Mouse (Mus musculus): Measurements from ENCODE around the gene Aqp12.

The Aqp12 gene

GRCm38 (mm10) chr1:93015136-93015535, 9.0 kb downstream of the Aqp12 start:
- no peak for DNase-seq (ENCODE audit: low read depth)

DNA sequence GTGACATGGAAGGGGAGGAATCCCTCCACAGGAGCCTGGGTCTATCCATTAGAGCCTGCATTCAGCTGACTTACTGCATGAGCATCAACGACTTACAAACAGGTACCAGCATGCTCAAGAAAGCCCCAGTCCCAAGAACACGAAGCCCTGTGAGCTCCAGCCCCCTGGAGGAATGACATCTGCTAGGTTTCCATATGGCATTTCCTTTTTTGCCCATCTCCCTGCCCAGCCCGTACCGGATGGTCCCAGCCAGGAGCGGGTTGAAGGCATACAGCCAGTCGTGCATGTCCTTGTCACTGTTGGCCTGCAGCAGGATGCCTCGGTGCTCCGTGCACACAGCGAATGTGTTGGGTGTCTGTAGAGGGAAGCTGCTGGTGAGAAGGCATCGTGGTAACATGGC, 12.6 kb downstream of the Aqp12 start:
- no peak for DNase-seq (ENCODE audit: low read depth)

GRCm38 (mm10) chr1:93020602-93021001, 14.5 kb downstream of the Aqp12 start:
- no peak for DNase-seq (ENCODE audit: low read depth)

DNA sequence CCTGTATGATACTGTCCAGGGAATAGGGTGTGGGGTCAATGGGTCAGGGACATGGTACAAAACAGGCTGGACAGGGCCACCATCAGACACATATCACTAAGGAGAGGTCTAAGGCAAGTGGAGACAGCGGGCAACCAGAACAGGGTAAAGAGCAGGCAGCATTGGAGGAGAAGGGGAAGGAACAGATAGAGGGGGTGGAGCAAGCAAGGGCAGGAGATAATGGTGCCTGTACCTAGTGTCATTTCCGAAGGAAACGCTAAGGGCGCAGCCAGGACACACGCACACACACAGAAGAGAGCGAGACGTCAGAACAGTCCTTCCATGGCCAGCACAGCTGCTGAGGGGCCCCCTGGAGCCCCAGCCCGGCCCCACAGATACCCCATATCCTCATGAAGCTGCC, 20.5 kb downstream of the Aqp12 start:
- DNase-seq (ENCODE audit: low read depth): no peak

- no peak for DNase-seq (ENCODE audit: low read depth)
These were observed 23.3 kb downstream of the Aqp12 start for GRCm38 (mm10) chr1:93029387-93029786.

DNA sequence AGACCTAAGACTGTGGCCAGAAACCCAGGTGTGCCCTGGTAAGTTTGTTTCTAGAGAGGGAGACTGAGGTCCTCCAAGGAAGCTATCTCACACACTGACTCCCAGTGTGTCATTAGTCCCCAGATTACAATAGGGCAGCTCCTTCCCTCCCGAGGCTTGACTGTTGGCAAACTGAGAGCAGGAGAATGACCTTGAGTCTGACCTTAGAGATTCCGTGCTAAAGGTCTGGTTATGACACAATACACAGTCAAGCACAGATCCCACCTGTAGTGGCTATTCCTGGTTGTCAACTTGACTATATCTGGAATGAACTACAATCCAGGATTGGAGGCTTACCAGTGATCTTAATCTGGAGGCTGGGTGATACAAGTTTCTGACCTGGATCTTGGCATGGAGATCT, 23.9 kb downstream of the Aqp12 start:
- DNase-seq (ENCODE audit: low read depth): no peak

DNA sequence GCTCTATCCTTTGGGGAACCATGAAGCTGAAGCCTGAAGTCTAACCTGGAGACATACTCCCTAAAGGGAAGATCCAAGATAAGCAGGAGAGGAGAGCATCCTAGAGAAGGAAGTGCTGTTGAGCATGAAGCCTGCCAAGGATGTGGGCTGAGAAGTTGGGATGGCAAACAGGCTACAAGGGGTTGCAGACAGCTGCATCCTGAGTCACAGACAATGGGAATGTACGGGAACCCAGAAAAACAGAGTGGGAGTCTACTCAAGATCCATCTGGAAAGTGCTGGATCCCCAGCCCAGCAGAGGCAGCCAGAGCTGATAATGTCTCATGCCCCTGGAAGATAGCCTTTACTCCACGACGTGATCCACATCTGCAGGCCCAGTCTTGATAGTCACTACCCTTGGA, 25.1 kb downstream of the Aqp12 start:
- no peak for DNase-seq (ENCODE audit: low read depth)

GRCm38 (mm10) chr1:93033989-93034388, 27.9 kb downstream of the Aqp12 start:
- DNase-seq (ENCODE audit: low read depth): peak; percentile 25

GRCm38 (mm10) chr1:93035981-93036380, 29.8 kb downstream of the Aqp12 start:
- DNase-seq (ENCODE audit: low read depth): no peak

DNA sequence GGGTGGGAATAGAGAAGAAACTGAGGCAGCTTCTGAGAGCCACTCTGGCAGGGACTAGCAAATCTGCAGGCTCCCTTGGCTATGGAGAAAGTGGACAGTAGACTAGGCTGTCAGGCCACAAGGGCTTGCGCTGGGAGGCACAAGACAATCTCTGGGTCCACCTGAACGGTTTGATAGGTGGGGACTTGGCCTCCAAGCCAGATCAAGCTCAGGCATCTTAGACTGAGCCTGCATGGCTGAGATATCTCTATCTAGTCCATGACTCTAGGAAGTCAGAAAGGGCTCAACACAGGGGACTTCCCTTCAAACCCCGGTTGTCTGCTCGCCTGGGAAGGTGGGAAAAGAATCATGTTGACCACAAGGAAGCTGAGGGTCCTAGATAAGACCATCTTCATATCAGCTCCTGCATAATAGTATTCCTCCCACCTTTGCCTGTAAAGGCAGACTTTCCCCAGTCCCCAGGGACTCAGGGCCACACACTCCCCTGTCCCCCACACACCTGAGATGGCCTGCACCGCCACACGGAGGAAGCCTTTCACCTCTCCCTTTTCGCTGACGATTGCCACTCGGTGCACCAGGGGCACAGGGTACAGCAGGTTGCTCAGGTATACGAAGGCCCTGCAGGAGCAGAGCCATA, 40.1 kb downstream of the Aqp12 start:
- DNase-seq (ENCODE audit: low read depth): peak; percentile 43

DNA sequence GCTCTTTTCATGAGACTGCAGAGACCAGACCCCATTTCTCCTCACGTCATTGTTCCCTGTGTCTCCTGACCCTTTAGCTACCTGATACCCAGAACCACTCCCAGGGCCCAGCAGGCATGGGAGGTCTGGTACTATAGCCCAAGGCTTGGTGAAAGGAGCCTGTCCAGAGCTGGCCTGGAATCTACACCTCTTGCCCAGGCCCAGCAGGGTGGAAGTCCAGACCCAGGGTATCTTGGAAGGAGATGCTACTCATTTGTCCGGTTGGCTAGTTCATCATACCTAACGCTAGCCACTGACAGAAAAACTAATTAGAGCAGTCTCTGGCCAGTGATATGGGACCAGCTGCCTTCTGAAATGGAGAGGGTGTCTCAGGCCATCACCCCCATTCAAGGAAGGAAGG, 43.9 kb downstream of the Aqp12 start:
- DNase-seq (ENCODE audit: low read depth): no peak

- DNase-seq (ENCODE audit: low read depth): no peak
These were observed 45.1 kb downstream of the Aqp12 start for GRCm38 (mm10) chr1:93051124-93051833.
